Mouse (Mus musculus): ENCODE data around the gene Adamts17.
A peak's percentile ranks its signal among the peaks of the same experiment; 100 is the strongest.

The Adamts17 gene

GRCm38 (mm10) chr7:66846582-66846981, 7.0 kb downstream of the Adamts17 start:
- DNase-seq (ENCODE audit: low spot score in 2 of 2): no peak

GRCm38 (mm10) chr7:66847299-66847698, 7.8 kb downstream of the Adamts17 start:
- DNase-seq (ENCODE audit: low spot score in 2 of 2): no peak

- DNase-seq (ENCODE audit: low spot score in 2 of 2): no peak
These were observed 9.8 kb downstream of the Adamts17 start for GRCm38 (mm10) chr7:66849316-66849715.

GRCm38 (mm10) chr7:66852164-66852563, 12.6 kb downstream of the Adamts17 start:
- no peak for DNase-seq (ENCODE audit: low spot score in 2 of 2)

GRCm38 (mm10) chr7:66857610-66858009, 18.1 kb downstream of the Adamts17 start:
- DNase-seq (ENCODE audit: low spot score in 2 of 2): no peak

GRCm38 (mm10) chr7:66858247-66859075, 18.9 kb downstream of the Adamts17 start:
- no peak for DNase-seq (ENCODE audit: low spot score in 2 of 2)

GRCm38 (mm10) chr7:66859220-66859619, 19.7 kb downstream of the Adamts17 start:
- DNase-seq (ENCODE audit: low spot score in 2 of 2): no peak

GRCm38 (mm10) chr7:66866944-66867718, 27.6 kb downstream of the Adamts17 start:
- DNase-seq (ENCODE audit: low spot score in 2 of 2): peak; percentile 25 to 53

GRCm38 (mm10) chr7:66867719-66868501, 28.4 kb downstream of the Adamts17 start:
- DNase-seq (ENCODE audit: low spot score in 2 of 2): peak; percentile 42 to 59

GRCm38 (mm10) chr7:66871520-66871919, 32.0 kb downstream of the Adamts17 start:
- DNase-seq (ENCODE audit: low spot score in 2 of 2): no peak

GRCm38 (mm10) chr7:66871940-66872511, 32.5 kb downstream of the Adamts17 start:
- no peak for DNase-seq (ENCODE audit: low spot score in 2 of 2)

- no peak for DNase-seq (ENCODE audit: low spot score in 2 of 2)
These were observed 33.7 kb downstream of the Adamts17 start for GRCm38 (mm10) chr7:66873235-66873634.

- no peak for DNase-seq (ENCODE audit: low spot score in 2 of 2)
These were observed 51.9 kb downstream of the Adamts17 start for GRCm38 (mm10) chr7:66891431-66891830.

- no peak for DNase-seq (ENCODE audit: low spot score in 2 of 2)
These were observed 52.6 kb downstream of the Adamts17 start for GRCm38 (mm10) chr7:66892096-66892495.

- no peak for DNase-seq (ENCODE audit: low spot score in 2 of 2)
These were observed 62.8 kb downstream of the Adamts17 start for GRCm38 (mm10) chr7:66902376-66902775.

- DNase-seq (ENCODE audit: low spot score in 2 of 2): no peak
These were observed 63.5 kb downstream of the Adamts17 start for GRCm38 (mm10) chr7:66903014-66903413.

- no peak for DNase-seq (ENCODE audit: low spot score in 2 of 2)
These were observed 66.4 kb downstream of the Adamts17 start for GRCm38 (mm10) chr7:66905941-66906340.

- DNase-seq (ENCODE audit: low spot score in 2 of 2): no peak
These were observed 73.3 kb downstream of the Adamts17 start for GRCm38 (mm10) chr7:66912866-66913265.

GRCm38 (mm10) chr7:66923595-66923994, 84.1 kb downstream of the Adamts17 start:
- no peak for DNase-seq (ENCODE audit: low spot score in 2 of 2)

- DNase-seq (ENCODE audit: low spot score in 2 of 2): no peak
These were observed 84.6 kb downstream of the Adamts17 start for GRCm38 (mm10) chr7:66924104-66924503.

- no peak for DNase-seq (ENCODE audit: low spot score in 2 of 2)
These were observed 89.7 kb downstream of the Adamts17 start for GRCm38 (mm10) chr7:66929263-66929662.

- DNase-seq (ENCODE audit: low spot score in 2 of 2): no peak
These were observed 91.8 kb downstream of the Adamts17 start for GRCm38 (mm10) chr7:66931291-66931690.
